Mouse (Mus musculus) stomach, embryonic 16.5 days (tissue): ENCODE measurements around the gene Abtb1. TPM values are rescaled to one million over a fixed set of nuclear protein-coding genes. Genes with fewer than 3 reads are reported as not detected.
A peak's percentile ranks its signal among the peaks of the same experiment; 100 is the strongest.

Source experiments
- ATAC-seq: fragments of 200-750 bp; cut with Nextera tagmentation; 2 replicates; pipeline ENCODE4 v1.8.0; 2017; ENCODE audit warnings: moderate number of reproducible peaks, moderate TSS enrichment; ENCODE audit not compliant: insufficient read depth, low FRiP score
- H3K27ac ChIP-seq: fragments of 300-500 bp; sonication (generic); 2 replicates; pipeline ENCODE4 v1.5.1; 2014; ENCODE audit warnings: low read length
- H3K27me3 ChIP-seq: fragments of 300-500 bp; sonication (generic); 2 replicates; pipeline ENCODE4 v1.6.1; 2014; ENCODE audit warnings: low read length, control low read depth, mixed read lengths; ENCODE audit not compliant: control insufficient read depth, insufficient read depth
- H3K36me3 ChIP-seq: fragments of 300-500 bp; sonication (generic); 2 replicates; pipeline ENCODE4 v1.6.1; 2014; ENCODE audit warnings: low read length; ENCODE audit not compliant: control insufficient read depth, insufficient read depth
- H3K4me1 ChIP-seq: fragments of 300-500 bp; sonication (generic); 2 replicates; pipeline ENCODE4 v1.6.1; 2014; ENCODE audit warnings: low read length, control low read depth, mixed read lengths; ENCODE audit not compliant: control insufficient read depth, insufficient read depth
- H3K4me2 ChIP-seq: fragments of 300-500 bp; sonication (generic); 2 replicates; pipeline ENCODE4 v1.6.1; 2014; ENCODE audit warnings: low read depth, low read length, mixed read lengths
- H3K4me3 ChIP-seq: fragments of 300-500 bp; sonication (generic); replicated peaks from 2 replicates; pipeline ENCODE4 v1.5.1; 2014; ENCODE audit warnings: mild to moderate bottlenecking, low read length
- H3K9ac ChIP-seq: fragments of 300-500 bp; sonication (generic); 2 replicates; pipeline ENCODE4 v1.6.1; 2014; ENCODE audit warnings: low read length
- H3K9me3 ChIP-seq: fragments of 300-500 bp; sonication (generic); replicated peaks from 2 replicates; pipeline ENCODE4 v1.6.1; 2016; ENCODE audit warnings: low read length, control low read depth; ENCODE audit not compliant: control insufficient read depth
- WGBS: fragments of 180-500 bp; shearing (Covaris S2); extraction: QIAGEN DNeasy Blood & Tissue Kit; methylation state at CpG from one replicate; pipeline ENCODE4 v1.1.7; 2014; 5-methylcytosine and 5-hydroxymethylcytosine counted together
- polyA plus RNA-seq: library from polyadenylated mRNA; unstranded; fragments of >200 nt; fragmentation: Nextera tagmentation; extraction: Ambion mirVana; gene quantifications from 2 replicates; pipeline ENCODE4 v1.2.1, GENCODE M21; 2015

Abtb1 gene
- polyA plus RNA-seq, 1 experiment from 2014 or later, result 31.2 TPM

DNA sequence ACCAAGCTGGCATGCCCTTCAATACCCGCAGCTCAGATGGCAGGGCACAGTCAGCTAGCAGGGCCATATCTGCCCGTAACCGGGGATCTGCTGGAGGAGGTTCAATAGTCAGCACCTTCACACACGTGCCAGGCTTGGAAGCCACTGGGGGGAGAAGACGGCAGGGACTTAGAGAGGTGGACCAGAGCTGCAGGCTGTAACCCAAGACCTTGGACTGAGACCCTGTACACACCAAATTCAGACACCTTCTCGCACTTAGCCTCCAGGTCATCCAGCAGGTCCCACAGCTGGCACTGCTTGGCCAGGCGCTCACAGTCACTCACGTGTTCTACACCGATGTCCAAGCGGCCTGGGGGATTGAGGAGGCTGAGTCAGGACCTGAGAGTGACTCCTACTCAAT lies 3.2 kb downstream of the Abtb1 start:
- H3K4me1 ChIP-seq, result peaks cover 16% of the 10 kb centered on the region
- no peak for ATAC-seq
- H3K27ac ChIP-seq, result no peak overlapping the region
- WGBS, result 88% methylated on average over 10 of the region's 10 CpGs
- no peaks in the 10 kb centered on the region for H3K27me3 ChIP-seq
- no peaks in the 10 kb centered on the region for H3K9me3 ChIP-seq
- H3K36me3 ChIP-seq, result peaks cover 12% of the 10 kb centered on the region
- no peak overlapping the region for H3K9ac ChIP-seq
- H3K4me2 ChIP-seq, result no peak overlapping the region
- H3K4me3 ChIP-seq, result no peak overlapping the region

- Histone ChIP-seq H3K36me3 (peaks cover 12% of the 10 kb centered on the region), H3K4me2 (no peak overlapping the region), H3K27me3 (no peaks in the 10 kb centered on the region), H3K4me1 (peaks cover 12% of the 10 kb centered on the region), H3K27ac (no peak overlapping the region), H3K9ac (no peak overlapping the region), H3K4me3 (no peak overlapping the region), H3K9me3 (no peaks in the 10 kb centered on the region)
- ATAC-seq, result no peak
- 89% methylated on average over 12 of the region's 12 CpGs for WGBS
Measured at GRCm38 (mm10) chr6:88837999-88838398, 3.8 kb downstream of the Abtb1 start.

DNA sequence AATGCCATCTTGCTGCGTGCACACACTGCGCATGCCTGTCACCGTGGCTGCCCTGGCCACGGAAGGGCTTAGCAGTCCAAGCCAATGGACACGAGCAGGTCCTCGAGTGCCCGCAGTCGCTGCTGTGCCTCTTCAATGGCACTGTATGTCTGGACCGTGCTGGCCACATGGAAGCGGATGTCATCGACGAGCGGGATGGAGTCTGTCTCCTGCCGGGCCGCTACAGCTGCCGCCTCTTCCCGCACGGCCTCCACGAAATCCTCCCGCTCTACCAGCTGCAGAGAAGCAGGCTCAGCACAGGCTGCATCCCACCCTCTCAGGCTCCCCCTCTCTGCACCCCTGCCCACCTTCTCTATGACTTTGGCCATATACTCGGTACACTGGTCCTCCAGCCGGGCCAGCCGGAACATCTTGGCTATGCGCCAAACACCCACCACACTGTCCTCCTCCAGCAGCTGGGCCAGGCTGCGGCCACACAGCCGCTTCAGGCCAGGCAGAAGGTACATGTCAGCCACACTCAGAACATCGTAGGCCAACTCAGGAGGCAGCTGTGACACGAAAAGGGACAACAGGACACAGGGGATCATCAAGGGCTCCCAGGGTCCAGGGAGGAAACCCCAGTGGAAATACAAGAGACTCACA lies 5.5 kb downstream of the Abtb1 start:
- no peak overlapping the region for H3K4me3 ChIP-seq
- peaks cover 12% of the 10 kb centered on the region for H3K36me3 ChIP-seq
- H3K9me3 ChIP-seq, result no peaks in the 10 kb centered on the region
- no peak overlapping the region for H3K9ac ChIP-seq
- ATAC-seq, result no peak
- H3K4me1 ChIP-seq, result peaks cover 8% of the 10 kb centered on the region
- no peak overlapping the region for H3K4me2 ChIP-seq
- WGBS, result 83% methylated on average over 28 of the region's 28 CpGs
- H3K27me3 ChIP-seq, result no peaks in the 10 kb centered on the region
- H3K27ac ChIP-seq, result no peak overlapping the region

GRCm38 (mm10) chr6:88835047-88835446 lies 6.7 kb downstream of the Abtb1 start:
- ATAC-seq, result no peak
- WGBS, result 72% methylated on average over 5 of the region's 5 CpGs
- Histone ChIP-seq H3K4me3 (no peak overlapping the region), H3K27ac (no peak overlapping the region), H3K4me2 (no peak overlapping the region), H3K4me1 (no peaks in the 10 kb centered on the region), H3K9ac (no peak overlapping the region), H3K27me3 (no peaks in the 10 kb centered on the region), H3K9me3 (no peaks in the 10 kb centered on the region), H3K36me3 (peaks cover 12% of the 10 kb centered on the region)

- WGBS, result 76% methylated on average over 5 of the region's 5 CpGs
- no peak overlapping the region for H3K4me2 ChIP-seq
- H3K4me3 ChIP-seq, result no peak overlapping the region
- no peak overlapping the region for H3K9ac ChIP-seq
- 0 out of 2 replicates have a peak, but pooled peaks cover 1% of the 10 kb centered on the region for H3K4me1 ChIP-seq
- H3K27me3 ChIP-seq, result no peaks in the 10 kb centered on the region
- no peaks in the 10 kb centered on the region for H3K9me3 ChIP-seq
- ATAC-seq, result no peak
- H3K36me3 ChIP-seq, result peaks cover 9% of the 10 kb centered on the region
- H3K27ac ChIP-seq, result no peak overlapping the region
Measured at GRCm38 (mm10) chr6:88833340-88834140, 8.2 kb downstream of the Abtb1 start.

- no peak for ATAC-seq
- Histone ChIP-seq H3K36me3 (peaks cover 3% of the 10 kb centered on the region; the same call in 1 of the 2 replicates), H3K4me2 (no peak overlapping the region), H3K27ac (no peak overlapping the region), H3K9ac (no peak overlapping the region), H3K9me3 (no peaks in the 10 kb centered on the region), H3K4me3 (no peak overlapping the region), H3K4me1 (peaks cover 6% of the 10 kb centered on the region; the same call in 1 of the 2 replicates), H3K27me3 (no peaks in the 10 kb centered on the region)
- WGBS, result 80% methylated on average over 5 of the region's 5 CpGs
Measured at GRCm38 (mm10) chr6:88832663-88833062, 9.1 kb downstream of the Abtb1 start.

DNA sequence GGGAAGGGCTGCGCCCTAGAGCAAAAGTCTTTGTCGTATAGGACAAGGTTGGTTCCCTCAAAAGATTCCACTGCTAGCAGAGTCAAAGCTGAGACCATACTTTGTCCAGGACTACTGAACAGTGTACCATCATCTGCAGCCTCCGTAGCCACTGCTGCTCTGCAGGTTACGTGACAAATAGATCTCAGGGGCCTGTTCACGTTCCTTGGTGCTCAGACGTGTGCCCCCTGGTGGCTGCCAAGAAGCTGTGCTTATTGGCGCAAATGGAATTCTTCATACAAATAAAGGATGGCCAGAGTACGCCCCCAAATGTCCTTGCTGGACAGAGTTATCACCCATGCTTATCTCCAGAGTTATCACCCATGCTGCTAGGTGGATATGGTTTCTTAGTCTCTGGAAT lies 10.3 kb downstream of the Abtb1 start:
- ATAC-seq, result 0 out of 2 replicates have a peak, but pooled peaks have one; percentile 43
- Histone ChIP-seq H3K4me2 (no peak overlapping the region), H3K27me3 (no peaks in the 10 kb centered on the region), H3K9me3 (no peaks in the 10 kb centered on the region), H3K27ac (no peak overlapping the region), H3K4me3 (no peak overlapping the region), H3K9ac (no peak overlapping the region), H3K4me1 (peaks cover 12% of the 10 kb centered on the region), H3K36me3 (peaks cover 3% of the 10 kb centered on the region; the same call in 1 of the 2 replicates)
- WGBS, result 22% methylated on average over 8 of the region's 8 CpGs

DNA sequence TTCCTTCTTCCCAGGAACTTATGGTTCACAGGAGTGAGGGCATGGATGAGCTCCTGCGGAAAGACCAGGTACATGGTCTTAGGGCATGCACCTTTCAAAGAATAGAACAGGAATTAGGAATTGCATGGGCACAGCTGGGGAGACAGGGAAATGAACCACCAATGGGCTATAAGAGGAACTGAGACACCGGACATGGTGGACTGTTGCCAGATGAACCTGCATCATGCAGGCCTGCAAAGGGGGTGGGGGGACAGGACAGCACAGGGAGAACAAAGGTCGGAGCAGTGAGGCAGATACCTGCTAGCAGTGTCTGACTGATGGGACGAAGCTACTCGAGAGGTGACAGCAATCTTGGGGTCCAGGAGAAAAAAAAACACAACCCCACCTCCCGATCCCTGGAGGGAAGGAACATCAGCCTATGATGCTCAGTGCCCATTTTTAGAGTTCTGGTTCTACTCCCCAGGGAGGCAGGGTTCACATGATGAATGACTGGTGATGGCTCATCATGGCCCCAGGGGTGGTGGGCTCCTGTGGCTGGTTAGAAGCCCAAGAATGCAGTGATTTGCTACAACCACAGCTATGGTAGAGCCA lies 11.6 kb downstream of the Abtb1 start:
- H3K36me3 ChIP-seq, result no peaks in the 10 kb centered on the region
- H3K4me1 ChIP-seq, result peaks cover 14% of the 10 kb centered on the region
- H3K4me3 ChIP-seq, result no peak overlapping the region
- H3K9me3 ChIP-seq, result no peaks in the 10 kb centered on the region
- no peak overlapping the region for H3K4me2 ChIP-seq
- WGBS, result 88% methylated on average over 6 of the region's 6 CpGs
- no peaks in the 10 kb centered on the region for H3K27me3 ChIP-seq
- no peak overlapping the region for H3K9ac ChIP-seq
- H3K27ac ChIP-seq, result no peak overlapping the region
- ATAC-seq, result no peak

GRCm38 (mm10) chr6:88829579-88829978 lies 12.2 kb downstream of the Abtb1 start:
- Histone ChIP-seq H3K4me1 (peaks cover 14% of the 10 kb centered on the region), H3K9ac (no peak overlapping the region), H3K27ac (no peak overlapping the region), H3K27me3 (no peaks in the 10 kb centered on the region), H3K4me2 (no peak overlapping the region), H3K4me3 (no peak overlapping the region), H3K9me3 (no peaks in the 10 kb centered on the region), H3K36me3 (no peaks in the 10 kb centered on the region)
- no peak for ATAC-seq
- WGBS, result 87% methylated on average over 4 of the region's 4 CpGs
